Mouse (Mus musculus) heart, adult 2 months (tissue): ENCODE data around the gene D130040H23Rik.

Experiments
- CTCF ChIP-seq: fragments of 200-600 bp; IDR thresholded peaks from 2 replicates; pipeline ENCODE4 v1.8.1; 2022; ENCODE audit warnings: antibody characterized with exemption, mild to moderate bottlenecking, moderate library complexity
- EP300 ChIP-seq: fragments of 200-500 bp; IDR thresholded peaks from 2 replicates; pipeline ENCODE4 v1.6.1; 2011; ENCODE audit warnings: low read depth, low read length, control low read depth; ENCODE audit not compliant: insufficient read depth
- POLR2A ChIP-seq: fragments of 200-500 bp; IDR thresholded peaks from 2 replicates; pipeline ENCODE4 v1.6.1; 2011; ENCODE audit warnings: mild to moderate bottlenecking, low read depth, low read length, control low read depth; ENCODE audit not compliant: insufficient read depth

GRCm38 (mm10) chr8:69328301-69329288 lies 57.7 kb downstream of the D130040H23Rik start:
- peak; percentile 98 for TF ChIP-seq CTCF
- 0 out of 2 replicates have a peak, but pooled peaks have one; percentile 23 for TF ChIP-seq EP300
- TF ChIP-seq POLR2A: no peak
